Mouse (Mus musculus): ENCODE results near the gene Sdc3.

GRCm38 (mm10) chr4:130862538-130862937, 70.2 kb downstream of the Sdc3 start:
- TF ChIP-seq POLR2A (IDR thresholded peaks at IDR 0.05; ENCODE audit: low read depth, low read length) (no peak), CTCF (IDR thresholded peaks at IDR 0.05; ENCODE audit: extremely low read depth, insufficient read length, insufficient replicate concordance, low read depth, low read length) (no peak)
